Mouse (Mus musculus) forebrain, embryonic 12.5 days (tissue): ENCODE data around the gene Hacd3. TPM values are rescaled to one million over a fixed set of nuclear protein-coding genes. Genes with fewer than 3 reads are reported as not detected.
"Not testable (repeated sequence)": the region's sequence is repeated elsewhere in the genome, so short reads cannot be mapped to it uniquely, and the experiment has no call there.

Source experiments
- ATAC-seq: fragments of 200-750 bp; cut with Nextera tagmentation; 2 replicates; pipeline ENCODE4 v1.8.0; 2017; ENCODE audit warnings: moderate TSS enrichment; ENCODE audit not compliant: low FRiP score
- H3K27ac ChIP-seq: fragments of 300-500 bp; sonication (generic); 2 replicates; pipeline ENCODE4 v1.5.1; 2016; ENCODE audit warnings: mild to moderate bottlenecking
- H3K27me3 ChIP-seq: fragments of 300-500 bp; sonication (generic); 2 replicates; pipeline ENCODE4 v1.6.1; 2016; ENCODE audit warnings: mild to moderate bottlenecking
- H3K36me3 ChIP-seq: fragments of 300-500 bp; sonication (generic); replicated peaks from 2 replicates; pipeline ENCODE4 v1.6.1; 2016; ENCODE audit warnings: mild to moderate bottlenecking
- H3K4me1 ChIP-seq: fragments of 300-500 bp; sonication (generic); 2 replicates; pipeline ENCODE4 v1.6.1; 2016
- H3K4me2 ChIP-seq: fragments of 300-500 bp; sonication (generic); 2 replicates; pipeline ENCODE4 v1.6.1; 2016; ENCODE audit warnings: mild to moderate bottlenecking, moderate library complexity
- H3K4me3 ChIP-seq: fragments of 300-500 bp; sonication (generic); replicated peaks from 2 replicates; pipeline ENCODE4 v1.5.1; 2016; ENCODE audit warnings: mild to moderate bottlenecking
- H3K9ac ChIP-seq: fragments of 300-500 bp; sonication (generic); 2 replicates; pipeline ENCODE4 v1.6.1; 2016; ENCODE audit warnings: mild to moderate bottlenecking
- H3K9me3 ChIP-seq: fragments of 300-500 bp; sonication (generic); 2 replicates; pipeline ENCODE4 v1.6.1; 2016
- WGBS: fragments of 180-500 bp; shearing (Covaris S2); methylation state at CpG from one replicate; pipeline ENCODE4 v1.1.7; 2016; 5-methylcytosine and 5-hydroxymethylcytosine counted together
- polyA plus RNA-seq: library from polyadenylated mRNA; unstranded; fragments of >200 nt; fragmentation: Nextera tagmentation; extraction: Ambion mirVana; gene quantifications from 2 replicates; pipeline ENCODE4 v1.2.1, GENCODE M21; 2016

Gene Hacd3
- 138 and 140 TPM in 2 replicates for polyA plus RNA-seq

DNA sequence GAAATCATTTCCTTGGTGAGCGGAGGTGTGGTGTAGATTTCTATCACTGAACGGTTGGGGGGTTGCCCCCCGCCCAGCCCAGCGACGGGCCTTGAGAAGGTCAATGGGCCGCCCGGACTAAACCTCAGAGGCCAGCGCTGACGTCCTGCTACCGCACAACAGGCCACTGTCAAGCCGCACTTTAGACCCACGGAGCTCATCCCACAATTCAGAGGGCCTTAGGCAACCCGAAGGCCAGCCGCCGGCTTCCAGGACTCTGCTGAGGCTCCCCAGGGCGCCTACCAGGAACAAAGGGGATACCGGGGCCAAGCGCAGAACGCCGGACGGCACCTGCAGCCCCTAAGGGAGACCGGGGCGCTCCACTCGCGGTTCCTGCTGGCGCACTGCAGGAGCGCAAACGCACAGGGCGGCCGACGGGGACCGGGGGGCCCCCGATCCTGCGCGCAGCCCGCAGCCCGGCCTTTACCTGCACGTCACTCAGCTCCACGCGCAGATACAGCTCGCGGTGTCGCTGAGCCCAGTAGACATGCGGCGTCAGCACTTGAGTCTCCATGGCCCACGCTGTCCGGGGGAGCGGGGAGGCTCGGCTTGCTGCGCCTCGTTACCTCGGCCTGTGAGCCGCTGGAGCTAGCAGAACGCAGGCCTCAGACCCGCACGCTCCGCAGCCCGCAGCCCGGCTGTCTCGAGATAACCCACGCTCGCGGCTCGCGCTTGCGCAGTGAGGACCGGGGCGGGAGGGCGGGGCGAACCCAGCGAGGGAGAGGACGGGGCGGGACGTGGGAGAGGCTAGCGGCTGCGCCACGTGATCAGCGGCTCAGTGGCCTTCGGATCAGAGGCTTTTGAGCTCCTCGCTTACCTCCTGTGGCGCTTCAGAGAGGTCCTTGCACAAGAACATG lies at the start of gene Hacd3:
Gene Hacd3, minus strand, starts transcription at position 703 of the 896 bp plus-strand sequence.
- Histone ChIP-seq H3K36me3 (no peaks in the 10 kb centered on the region), H3K27ac (peak within 1 kb of the TSS; percentile 90), H3K4me1 (peaks cover 53% of the 10 kb centered on the region), H3K4me2 (peak within 1 kb of the TSS; percentile 86), H3K9me3 (no peaks in the 10 kb centered on the region), H3K27me3 (peaks cover 14% of the 10 kb centered on the region), H3K9ac (peak within 1 kb of the TSS; percentile 98), H3K4me3 (peak within 1 kb of the TSS; percentile 97)
- peak; percentile 96 for ATAC-seq
- under 1% methylated on average over 81 of the region's 81 CpGs for WGBS

DNA sequence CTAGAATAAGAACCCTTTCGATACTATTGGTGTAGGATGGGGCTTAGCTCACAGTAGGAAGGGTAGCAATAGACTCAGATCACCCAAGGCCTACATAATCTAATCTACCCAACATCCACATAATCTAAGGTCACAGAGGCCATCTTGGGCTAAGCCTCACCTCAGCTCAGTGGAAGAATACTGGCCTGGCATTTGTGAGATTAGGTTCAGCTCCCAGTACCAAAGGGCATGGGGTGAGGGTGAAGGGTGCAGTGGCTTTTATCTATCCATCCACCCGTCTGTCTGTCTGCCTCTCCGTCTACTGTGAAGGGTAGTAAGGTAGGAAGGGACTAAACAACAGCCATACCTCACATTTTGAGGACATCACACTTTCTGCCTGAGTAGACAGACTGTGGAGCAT lies 49.1 kb upstream of the Hacd3 start:
- Histone ChIP-seq H3K9me3 (no peaks in the 10 kb centered on the region), H3K27ac (no peak overlapping the region), H3K27me3 (no peaks in the 10 kb centered on the region), H3K9ac (no peak overlapping the region), H3K36me3 (peaks cover 67% of the 10 kb centered on the region), H3K4me3 (no peak overlapping the region), H3K4me2 (no peak overlapping the region), H3K4me1 (no peaks in the 10 kb centered on the region)
- ATAC-seq = no peak
- WGBS = 92% methylated on average over 3 of the region's 3 CpGs

DNA sequence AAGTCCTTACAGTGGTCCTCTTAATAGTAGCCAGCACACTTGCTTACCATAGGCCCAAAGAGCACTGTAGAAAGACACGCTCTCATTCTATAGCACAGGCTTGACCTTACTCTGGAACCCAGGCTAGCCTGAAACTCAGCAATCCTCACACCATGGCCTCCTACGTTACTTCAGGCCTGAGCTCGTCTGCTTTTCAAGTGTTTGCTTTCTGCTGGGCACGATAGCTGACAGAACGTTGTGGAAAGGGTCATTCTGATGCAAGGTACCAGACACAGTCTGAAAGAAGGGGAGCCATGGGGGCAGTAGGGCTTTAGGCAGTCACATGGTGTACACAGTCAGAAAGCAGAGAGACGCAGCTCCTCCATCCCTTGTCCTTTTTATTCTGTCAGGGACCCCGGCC lies 42.8 kb upstream of the Hacd3 start:
- Histone ChIP-seq H3K4me3 (no peak overlapping the region), H3K4me2 (no peak overlapping the region), H3K4me1 (no peaks in the 10 kb centered on the region), H3K9me3 (no peaks in the 10 kb centered on the region), H3K36me3 (peaks cover 74% of the 10 kb centered on the region), H3K9ac (no peak overlapping the region), H3K27me3 (no peaks in the 10 kb centered on the region), H3K27ac (no peak overlapping the region)
- WGBS = 92% methylated on average over 7 of the region's 7 CpGs
- no peak for ATAC-seq

DNA sequence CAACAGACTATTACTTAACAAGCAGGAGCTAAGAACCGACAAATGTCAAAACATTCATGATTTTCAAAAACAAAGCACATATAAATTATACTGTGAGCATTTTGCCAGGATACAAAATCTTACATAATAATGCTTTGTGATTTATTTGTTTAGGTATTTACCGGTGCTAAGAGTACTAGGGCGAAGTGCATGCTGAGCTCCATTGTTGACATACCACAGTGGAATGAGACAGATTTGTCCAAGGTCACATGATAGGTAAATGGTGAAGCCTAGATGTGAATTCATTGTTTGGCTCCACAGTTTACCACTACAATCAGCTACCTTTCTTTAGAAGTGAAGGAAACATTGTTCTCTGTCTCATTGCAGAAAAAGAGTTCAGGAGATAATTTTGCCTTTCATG lies 29.5 kb upstream of the Hacd3 start:
- Histone ChIP-seq H3K9me3 (no peaks in the 10 kb centered on the region), H3K4me3 (no peak overlapping the region), H3K4me1 (no peaks in the 10 kb centered on the region), H3K27me3 (no peaks in the 10 kb centered on the region), H3K9ac (no peak overlapping the region), H3K27ac (no peak overlapping the region), H3K4me2 (no peak overlapping the region), H3K36me3 (peaks cover 89% of the 10 kb centered on the region)
- 96% methylated on average over 3 of the region's 3 CpGs for WGBS
- ATAC-seq = no peak

DNA sequence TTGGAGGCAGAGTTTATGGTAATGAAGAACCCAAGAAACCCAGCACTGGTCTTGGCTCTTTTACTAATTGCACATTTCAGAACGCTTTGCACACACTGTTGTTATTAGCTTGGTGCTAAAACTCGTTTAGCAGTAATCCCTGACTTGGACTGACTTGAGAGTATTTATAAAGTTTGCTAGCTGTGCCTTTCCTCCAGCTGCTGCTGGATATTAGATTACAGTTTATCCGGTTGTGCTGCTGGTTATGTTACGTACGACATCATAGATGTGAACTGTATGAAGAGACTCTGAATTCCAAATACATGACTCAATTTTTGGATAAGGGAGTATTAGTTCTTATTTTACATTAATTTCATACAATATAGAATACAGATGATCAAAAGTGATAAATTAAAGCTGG lies 27.9 kb upstream of the Hacd3 start:
- Histone ChIP-seq H3K4me1 (no peaks in the 10 kb centered on the region), H3K9me3 (no peaks in the 10 kb centered on the region), H3K4me3 (no peak overlapping the region), H3K27me3 (no peaks in the 10 kb centered on the region), H3K4me2 (no peak overlapping the region), H3K9ac (no peak overlapping the region), H3K27ac (no peak overlapping the region), H3K36me3 (peaks cover 87% of the 10 kb centered on the region)
- ATAC-seq = no peak
- 92% methylated on average over 5 of the region's 5 CpGs for WGBS

DNA sequence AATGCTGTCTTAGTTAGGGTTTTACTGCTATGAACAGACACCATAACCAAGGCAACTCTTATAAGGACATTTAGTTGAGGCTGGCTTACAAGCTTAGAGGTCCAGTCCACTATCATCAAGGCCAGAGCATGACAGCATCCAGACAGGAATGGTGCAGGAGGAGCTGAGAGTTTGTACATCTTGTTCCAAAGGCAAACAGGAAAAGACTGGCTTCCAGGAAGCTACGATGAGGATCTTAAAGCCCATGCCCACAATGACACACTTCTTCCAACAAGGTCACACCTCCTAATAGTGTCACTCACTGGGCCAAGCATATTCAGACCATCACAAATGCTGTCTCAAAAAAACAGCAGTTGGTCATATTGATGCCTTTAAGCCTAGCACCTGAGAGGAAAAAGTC lies 25.5 kb upstream of the Hacd3 start:
- H3K27ac ChIP-seq = no peak overlapping the region
- H3K36me3 ChIP-seq = peaks cover 85% of the 10 kb centered on the region
- H3K9me3 ChIP-seq = no peaks in the 10 kb centered on the region
- 100% methylated on average over 1 of the region's 1 CpGs for WGBS
- no peak overlapping the region for H3K4me2 ChIP-seq
- H3K4me3 ChIP-seq = no peak overlapping the region
- H3K9ac ChIP-seq = no peak overlapping the region
- no peak for ATAC-seq
- H3K27me3 ChIP-seq = no peaks in the 10 kb centered on the region
- no peaks in the 10 kb centered on the region for H3K4me1 ChIP-seq

DNA sequence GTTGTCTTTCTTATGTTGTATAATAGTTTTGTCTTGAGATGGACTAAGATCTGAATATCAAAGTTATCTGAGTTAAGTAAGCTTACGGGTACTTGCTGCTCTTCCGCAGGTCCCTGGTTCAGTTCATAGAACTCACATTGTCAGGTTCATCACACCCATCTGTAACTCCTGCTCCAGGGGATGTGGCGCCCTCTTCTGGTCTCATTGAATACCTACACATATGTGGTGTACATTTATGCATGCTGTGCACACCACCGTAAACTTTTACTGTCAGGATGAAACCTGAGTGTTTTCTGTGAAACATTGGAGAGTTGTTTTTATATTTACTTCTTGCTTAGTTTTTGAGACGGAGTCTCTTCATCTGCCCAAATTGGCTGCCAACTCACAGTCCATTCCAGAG lies 19.9 kb upstream of the Hacd3 start:
- Histone ChIP-seq H3K4me3 (no peak overlapping the region), H3K4me2 (no peak overlapping the region), H3K9ac (no peak overlapping the region), H3K27me3 (no peaks in the 10 kb centered on the region), H3K27ac (no peak overlapping the region), H3K36me3 (peaks cover 80% of the 10 kb centered on the region), H3K9me3 (no peaks in the 10 kb centered on the region), H3K4me1 (no peaks in the 10 kb centered on the region)
- ATAC-seq = no peak
- 98% methylated on average over 5 of the region's 5 CpGs for WGBS

DNA sequence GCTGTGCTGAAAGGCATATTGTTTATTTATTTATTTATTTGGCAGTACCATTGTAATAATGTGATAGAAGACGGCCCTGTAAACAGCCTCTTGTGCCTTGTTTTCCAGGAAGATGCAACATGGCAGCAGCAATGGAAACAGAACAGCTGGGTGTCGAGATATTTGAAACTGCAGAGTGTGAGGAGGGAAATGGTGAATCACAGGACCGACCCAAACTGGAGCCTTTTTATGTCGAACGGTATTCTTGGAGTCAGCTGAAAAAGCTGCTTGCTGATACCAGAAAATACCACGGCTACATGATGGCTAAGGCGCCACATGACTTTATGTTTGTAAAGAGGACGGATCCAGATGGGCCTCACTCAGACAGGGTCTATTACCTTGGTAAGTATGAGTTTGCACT lies 15.4 kb upstream of the Hacd3 start:
- no peaks in the 10 kb centered on the region for H3K27me3 ChIP-seq
- H3K9ac ChIP-seq = no peak overlapping the region
- no peak for ATAC-seq
- H3K36me3 ChIP-seq = peaks cover 48% of the 10 kb centered on the region
- no peak overlapping the region for H3K4me3 ChIP-seq
- H3K27ac ChIP-seq = no peak overlapping the region
- WGBS = 92% methylated on average over 8 of the region's 8 CpGs
- no peak overlapping the region for H3K4me2 ChIP-seq
- peaks cover 8% of the 10 kb centered on the region for H3K4me1 ChIP-seq
- H3K9me3 ChIP-seq = no peaks in the 10 kb centered on the region

DNA sequence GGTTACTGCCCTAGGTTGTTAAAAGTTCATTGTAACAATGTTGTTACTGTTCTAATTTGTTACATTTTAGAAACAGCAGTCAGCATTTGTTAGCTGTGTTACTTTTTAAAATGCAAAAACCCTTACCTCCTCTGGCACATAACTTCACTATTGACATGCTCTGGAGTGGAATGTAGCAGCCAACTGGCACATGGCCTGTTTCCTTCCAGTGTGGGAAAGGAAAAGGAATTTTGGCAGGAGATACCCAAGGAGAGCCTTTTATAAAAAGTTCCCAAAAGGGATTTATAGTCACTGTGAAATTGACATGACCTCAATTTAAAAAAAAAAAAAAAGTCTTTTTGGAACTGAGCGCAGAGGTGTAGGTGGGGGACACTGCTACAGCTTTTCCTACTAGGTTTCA lies 15.0 kb upstream of the Hacd3 start:
- Histone ChIP-seq H3K9ac (no peak overlapping the region), H3K4me1 (peaks cover 8% of the 10 kb centered on the region), H3K27me3 (no peaks in the 10 kb centered on the region), H3K4me3 (no peak overlapping the region), H3K4me2 (no peak overlapping the region), H3K36me3 (peaks cover 46% of the 10 kb centered on the region), H3K9me3 (no peaks in the 10 kb centered on the region), H3K27ac (no peak overlapping the region)
- WGBS = 95% methylated on average over 1 of the region's 1 CpGs
- ATAC-seq = no peak

DNA sequence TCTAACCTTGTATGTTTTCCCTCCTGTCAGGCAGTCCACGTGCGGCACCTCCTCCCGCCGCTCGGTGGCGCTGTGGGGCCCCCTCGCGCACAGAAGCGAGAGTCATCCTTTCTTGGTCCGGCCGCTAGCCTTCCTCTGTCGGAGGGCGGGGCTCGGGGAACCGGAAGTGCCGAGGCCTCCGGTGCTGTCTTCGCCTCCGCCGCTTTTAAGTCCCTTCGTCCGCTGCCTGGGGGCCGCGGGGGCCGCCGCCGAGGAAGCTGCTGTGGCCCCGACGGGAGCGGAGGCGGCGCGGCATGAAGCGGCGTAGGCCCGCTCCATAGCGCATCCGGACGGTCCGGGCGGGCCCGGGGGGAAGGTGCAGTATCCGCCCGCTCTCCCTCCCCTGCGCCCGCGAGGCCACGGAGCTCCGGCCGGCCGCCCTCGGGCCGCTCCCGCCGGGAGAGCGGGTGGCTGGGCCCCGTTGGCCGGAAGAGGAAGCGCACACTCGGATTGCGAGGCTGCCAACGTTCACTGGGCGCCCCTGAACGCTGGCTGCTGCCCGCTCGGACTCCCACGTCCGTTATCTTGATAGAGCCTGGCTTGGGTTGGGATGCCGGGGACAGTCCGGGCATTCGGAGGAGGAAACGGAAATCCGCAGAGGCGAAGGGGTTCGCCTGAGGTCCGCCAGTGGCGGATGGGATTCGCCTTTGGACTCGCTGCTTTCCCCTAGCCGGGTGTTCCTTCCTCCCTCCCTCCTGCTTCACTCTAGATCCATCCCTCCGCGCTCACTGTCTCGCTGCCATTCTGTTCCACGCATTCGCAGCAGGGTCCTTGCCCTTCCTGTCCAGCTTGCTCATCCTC lies 11.0 kb upstream of the Hacd3 start, which contains the start of gene Dpp8:
Gene Dpp8, plus strand, starts transcription at position 146 of the 840 bp plus-strand sequence.
- ATAC-seq = peak; percentile 93
- Histone ChIP-seq H3K9ac (peak within 1 kb of the TSS; percentile 95), H3K4me2 (peak within 1 kb of the TSS; percentile 91), H3K4me1 (peaks cover 8% of the 10 kb centered on the region), H3K4me3 (peak within 1 kb of the TSS; percentile 72), H3K36me3 (peaks cover 10% of the 10 kb centered on the region), H3K27me3 (no peaks in the 10 kb centered on the region), H3K27ac (peak within 1 kb of the TSS; percentile 77), H3K9me3 (no peaks in the 10 kb centered on the region)
- under 1% methylated on average over 84 of the region's 85 CpGs for WGBS

DNA sequence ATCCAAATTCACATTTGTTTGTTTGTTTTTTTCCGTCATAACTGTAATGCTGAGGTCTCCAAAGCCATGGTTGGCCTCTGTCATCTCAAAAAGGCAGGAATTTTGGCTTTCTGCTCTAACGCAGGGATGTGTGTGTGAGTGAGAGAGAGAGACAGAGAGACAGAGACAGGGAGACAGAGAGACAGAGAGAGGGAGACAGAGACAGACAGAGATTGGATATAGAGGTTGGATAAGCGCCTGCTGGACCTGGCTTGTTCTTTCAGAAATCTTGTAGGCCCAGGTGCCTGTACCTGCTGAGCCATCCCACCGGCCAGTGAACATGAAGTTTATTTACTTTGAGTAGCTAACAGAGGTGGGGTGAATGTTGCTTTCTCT lies 10.4 kb upstream of the Hacd3 start:
- 33% methylated on average over 4 of the region's 4 CpGs for WGBS
- Histone ChIP-seq H3K4me2 (peak overlapping the region; percentile 91), H3K9me3 (no peaks in the 10 kb centered on the region), H3K4me3 (peak overlapping the region; percentile 72), H3K36me3 (peaks cover 7% of the 10 kb centered on the region), H3K4me1 (peaks cover 8% of the 10 kb centered on the region), H3K27me3 (no peaks in the 10 kb centered on the region), H3K27ac (0 out of 2 replicates have a peak overlapping the region, but pooled peaks have one; percentile 77), H3K9ac (no peak overlapping the region)
- no peak for ATAC-seq

DNA sequence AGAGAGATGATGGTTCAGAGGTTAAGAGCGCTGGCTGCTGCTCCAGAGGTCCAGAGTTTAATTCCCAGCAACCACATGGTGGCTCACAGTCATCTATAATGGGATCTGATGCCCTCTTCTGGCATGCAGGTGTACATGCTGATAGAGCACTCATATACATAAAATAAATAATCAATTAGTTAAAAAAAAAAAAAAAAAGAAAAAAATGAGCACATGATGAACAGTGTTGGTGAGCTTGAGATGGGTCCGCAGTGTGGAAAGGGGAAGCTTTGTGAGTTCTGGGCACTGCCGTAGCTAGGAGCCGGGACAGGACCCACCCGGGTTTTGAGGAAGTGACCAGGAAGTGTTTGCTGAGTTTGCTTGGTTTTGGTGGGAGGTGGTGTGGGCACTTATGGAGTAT lies 9.9 kb upstream of the Hacd3 start:
- 74% methylated on average over 5 of the region's 5 CpGs for WGBS
- not testable (repeated sequence) for H3K9me3 ChIP-seq, H3K4me1 ChIP-seq, H3K36me3 ChIP-seq, H3K4me2 ChIP-seq, H3K4me3 ChIP-seq, H3K9ac ChIP-seq, H3K27me3 ChIP-seq, ATAC-seq, H3K27ac ChIP-seq
